In the genomic region with DNA sequence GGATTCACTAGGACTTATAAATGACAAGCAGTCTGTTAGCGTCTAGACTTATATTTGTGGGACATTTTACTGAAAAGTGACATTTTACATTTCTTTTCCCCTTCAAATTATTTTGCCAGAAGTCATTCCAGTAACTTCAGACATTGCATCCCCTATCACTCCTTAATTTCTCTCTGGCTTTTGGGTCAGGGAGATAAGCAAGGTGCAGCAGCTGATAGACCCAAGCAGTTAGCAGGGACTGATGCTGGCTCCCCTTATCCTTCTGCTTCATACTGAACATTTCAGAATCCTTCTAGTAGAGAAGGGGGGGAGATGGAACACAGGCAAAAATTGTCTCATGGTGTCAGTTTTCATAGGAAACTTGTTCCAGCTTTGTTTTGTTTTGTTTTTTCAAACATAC, we compare ENCODE assay signal across 26 mouse cellular contexts. TPM values are rescaled to one million over a fixed set of nuclear protein-coding genes. Genes with fewer than 3 reads are reported as not detected.
DNase-seq lines count a peak whose midpoint lies in the region; ATAC-seq lines count a peak whose summit lies in the region.
"Had no signal": no experiment of that assay in that cellular context is flagged by ENCODE, and none has a peak within 500 bp of the region (broad histone marks: within the 10 kb centered on the region; RNA-seq: fewer than 3 reads in every experiment).

No protein-coding gene starts in this region.

- 87% methylated on average over 1 of the region's 1 CpGs for WGBS in liver, embryonic 11.5 days
- WGBS in liver, embryonic 16.5 days (ENCODE audit: insufficient replicate concordance), result 54% methylated on average over 1 of the region's 1 CpGs
- WGBS in hindbrain, embryonic 10.5 days, result 100% methylated on average over 1 of the region's 1 CpGs

- no peak overlapping the region for H3K27ac ChIP-seq in liver, embryonic 11.5 days (ENCODE audit: low read depth, low read length)
- no peak overlapping the region for H3K27ac ChIP-seq in liver, embryonic 16.5 days (ENCODE audit: low read length)
- no peak overlapping the region for H3K27ac ChIP-seq in hindbrain, embryonic 10.5 days
- H3K27ac ChIP-seq: embryonic facial prominence, embryonic 13.5 days; forebrain, embryonic 12.5 days; heart, adult 2 months; hindbrain, embryonic 14.5 days; neural tube, embryonic 12.5 days had no signal

- peak; percentile 80 for DNase-seq in c-Kit-positive CD71-positive TER-119-positive erythroid progenitor cells, embryonic 14.5 days (ENCODE audit: low spot score)
- no peak for DNase-seq in liver, embryonic 11.5 days (ENCODE audit: low spot score)
- no peak for DNase-seq in left cerebral cortex, postnatal 14 days (ENCODE audit: low spot score in 2 of 2)
- no peak for DNase-seq in spleen, adult 12 weeks (ENCODE audit: low spot score)
- no peak for DNase-seq in hindbrain, embryonic 10.5 days (ENCODE audit: low spot score)
- DNase-seq: adrenal gland, postnatal 10 days; B cell, adult 2 months; cerebellum, adult 9-11 months; forebrain, postnatal 0 days; heart, adult 2 months; heart, postnatal 4 days; kidney, adult 9 months; kidney, postnatal 14 days; lung, embryonic 14.5 days; lung, postnatal 14 days; right cerebral cortex, adult 18-20 months had no signal

- 0 out of 2 replicates have a peak overlapping the region, but pooled peaks have one; percentile 4 for H3K4me2 ChIP-seq in liver, embryonic 11.5 days
- peak overlapping the region; percentile 21; the same call in 1 of the 2 replicates for H3K4me2 ChIP-seq in liver, embryonic 16.5 days (ENCODE audit: low read depth, low read length)
- H3K4me2 ChIP-seq: embryonic facial prominence, embryonic 13.5 days; forebrain, embryonic 12.5 days; heart, embryonic 12.5 days; hindbrain, embryonic 14.5 days; lung, embryonic 14.5 days; midbrain, embryonic 11.5 days; neural tube, embryonic 12.5 days had no signal

- intact Hi-C loops in left cerebral cortex, postnatal 14 days (cut with DNase I), result no loop called here

- H3K27me3 ChIP-seq in liver, embryonic 11.5 days (replicated peaks; ENCODE audit: control insufficient read depth, insufficient read depth, low read length), result no peaks in the 10 kb centered on the region
- H3K27me3 ChIP-seq in liver, embryonic 16.5 days (ENCODE audit: control insufficient read depth, insufficient read depth, low read depth, low read length), result no peaks in the 10 kb centered on the region
- H3K27me3 ChIP-seq in hindbrain, embryonic 10.5 days (ENCODE audit: insufficient read depth, poor library complexity, severe bottlenecking), result no peaks in the 10 kb centered on the region
- H3K27me3 ChIP-seq: embryonic facial prominence, embryonic 13.5 days; forebrain, embryonic 12.5 days; heart, embryonic 12.5 days; neural tube, embryonic 12.5 days had no signal

- H3K9ac ChIP-seq in liver, embryonic 11.5 days (ENCODE audit: low read depth, low read length), result no peak overlapping the region
- H3K9ac ChIP-seq in liver, embryonic 16.5 days (ENCODE audit: low read depth, low read length), result no peak overlapping the region
- H3K9ac ChIP-seq: embryonic facial prominence, embryonic 13.5 days; forebrain, embryonic 12.5 days; forebrain, postnatal 0 days; heart, embryonic 12.5 days; hindbrain, embryonic 14.5 days; lung, embryonic 14.5 days; neural tube, embryonic 12.5 days had no signal

- ATAC-seq in liver, embryonic 11.5 days (replicated peaks; ENCODE audit: low FRiP score), result peak; percentile 93
- ATAC-seq in liver, embryonic 16.5 days (ENCODE audit: low read depth), result peak; percentile 94
- ATAC-seq: intestine, postnatal 0 days; midbrain, embryonic 16.5 days had no signal

- no peaks in the 10 kb centered on the region for H3K36me3 ChIP-seq in liver, embryonic 11.5 days (ENCODE audit: control insufficient read depth, insufficient read depth, low read length)
- H3K36me3 ChIP-seq in liver, embryonic 16.5 days (ENCODE audit: control insufficient read depth, insufficient read depth), result no peaks in the 10 kb centered on the region
- H3K36me3 ChIP-seq in hindbrain, embryonic 10.5 days, result no peaks in the 10 kb centered on the region
- H3K36me3 ChIP-seq: embryonic facial prominence, embryonic 13.5 days; forebrain, embryonic 12.5 days; heart, embryonic 12.5 days; neural tube, embryonic 12.5 days had no signal

- H3K9me3 ChIP-seq in liver, embryonic 11.5 days (ENCODE audit: control insufficient read depth, low read length), result no peaks in the 10 kb centered on the region
- no peaks in the 10 kb centered on the region for H3K9me3 ChIP-seq in liver, embryonic 16.5 days (replicated peaks; ENCODE audit: control insufficient read depth, low read length)
- H3K9me3 ChIP-seq in hindbrain, embryonic 10.5 days, result no peaks in the 10 kb centered on the region
- H3K9me3 ChIP-seq: embryonic facial prominence, embryonic 13.5 days; forebrain, embryonic 12.5 days; heart, embryonic 12.5 days; neural tube, embryonic 12.5 days had no signal

- H3K4me3 ChIP-seq in liver, embryonic 11.5 days (ENCODE audit: low read depth, low read length), result no peak overlapping the region
- H3K4me3 ChIP-seq in liver, embryonic 16.5 days (ENCODE audit: low read depth, low read length), result no peak overlapping the region
- H3K4me3 ChIP-seq in hindbrain, embryonic 10.5 days, result no peak overlapping the region
- H3K4me3 ChIP-seq: embryonic facial prominence, embryonic 13.5 days; erythroblast, embryonic 14.5 days; forebrain, embryonic 12.5 days; heart, adult 2 months; heart, embryonic 12.5 days; neural tube, embryonic 12.5 days had no signal

- H3K4me1 ChIP-seq in liver, embryonic 11.5 days (replicated peaks; ENCODE audit: control insufficient read depth, insufficient read depth, low read length), result peaks cover 10% of the 10 kb centered on the region; the same call in 1 of the 2 replicates
- H3K4me1 ChIP-seq in liver, embryonic 16.5 days (ENCODE audit: control insufficient read depth, low read depth, low read length), result peaks cover 21% of the 10 kb centered on the region
- peaks cover 9% of the 10 kb centered on the region for H3K4me1 ChIP-seq in hindbrain, embryonic 10.5 days (replicated peaks)
- H3K4me1 ChIP-seq: embryonic facial prominence, embryonic 13.5 days; heart, embryonic 12.5 days; neural tube, embryonic 12.5 days had no signal

RNA-seq across cellular contexts. Expression of gene Pik3cg, which starts 22.9 kb away (rescaled TPM):
- 6.8 and 7.2 TPM in 2 replicates for polyA plus RNA-seq in liver, embryonic 11.5 days (2014; fragmentation: Nextera tagmentation; extraction: Ambion mirVana)
- 3.4 and 4.0 TPM in 2 replicates for polyA plus RNA-seq in liver, embryonic 16.5 days (2015; fragmentation: Nextera tagmentation; extraction: Ambion mirVana)
- total RNA-seq in left cerebral cortex, postnatal 14 days (2021), result 1 to 10 TPM; 3.8 to 3.9 TPM
- 1.00 and 1.2 TPM in 2 replicates for polyA plus RNA-seq in hindbrain, embryonic 10.5 days (2016; fragmentation: Nextera tagmentation; extraction: Ambion mirVana)
